Mouse (Mus musculus) spleen, adult 2 months (tissue): ENCODE measurements around the gene Dnah8.

Source experiments
- CTCF ChIP-seq: fragments of 200-500 bp; IDR thresholded peaks from 2 replicates; pipeline ENCODE4 v1.5.1; 2011; ENCODE audit warnings: mild to moderate bottlenecking, inconsistent platforms; ENCODE audit not compliant: insufficient read depth, insufficient read length, insufficient replicate concordance; ENCODE audit errors: extremely low read depth
- POLR2A ChIP-seq: fragments of 200-500 bp; IDR thresholded peaks from 2 replicates; pipeline ENCODE4 v1.6.1; 2011; ENCODE audit warnings: low read depth, low read length, inconsistent platforms

DNA sequence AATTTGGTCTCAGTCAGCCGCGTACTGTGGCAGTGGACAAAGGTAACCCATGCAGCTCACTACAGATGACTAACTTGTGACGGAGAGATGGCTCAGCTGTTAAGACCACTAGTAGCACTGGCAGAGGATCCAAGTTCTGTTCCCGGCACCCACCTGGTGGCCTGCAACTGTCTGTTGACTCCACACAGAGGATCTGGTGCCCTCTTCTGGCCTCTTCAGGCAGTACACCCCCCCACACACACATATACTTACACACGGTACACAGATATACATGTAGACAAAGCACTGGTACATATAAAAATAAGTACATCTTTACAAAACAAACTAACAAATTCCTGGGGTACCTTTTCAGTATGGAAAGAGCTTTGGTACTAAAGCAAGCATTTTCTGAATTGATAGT lies 132.6 kb downstream of the Dnah8 start:
- TF ChIP-seq CTCF (no peak), POLR2A (no peak)
